Mouse (Mus musculus) forebrain, embryonic 12.5 days (tissue): ENCODE data around the gene Hikeshi. TPM values are rescaled to one million over a fixed set of nuclear protein-coding genes. Genes with fewer than 3 reads are reported as not detected.

Experiments
- ATAC-seq: fragments of 200-750 bp; cut with Nextera tagmentation; 2 replicates; pipeline ENCODE4 v1.8.0; 2017; ENCODE audit warnings: moderate TSS enrichment; ENCODE audit not compliant: low FRiP score
- H3K27ac ChIP-seq: fragments of 300-500 bp; sonication (generic); 2 replicates; pipeline ENCODE4 v1.5.1; 2016; ENCODE audit warnings: mild to moderate bottlenecking
- H3K27me3 ChIP-seq: fragments of 300-500 bp; sonication (generic); 2 replicates; pipeline ENCODE4 v1.6.1; 2016; ENCODE audit warnings: mild to moderate bottlenecking
- H3K36me3 ChIP-seq: fragments of 300-500 bp; sonication (generic); replicated peaks from 2 replicates; pipeline ENCODE4 v1.6.1; 2016; ENCODE audit warnings: mild to moderate bottlenecking
- H3K4me1 ChIP-seq: fragments of 300-500 bp; sonication (generic); 2 replicates; pipeline ENCODE4 v1.6.1; 2016
- H3K4me2 ChIP-seq: fragments of 300-500 bp; sonication (generic); 2 replicates; pipeline ENCODE4 v1.6.1; 2016; ENCODE audit warnings: mild to moderate bottlenecking, moderate library complexity
- H3K4me3 ChIP-seq: fragments of 300-500 bp; sonication (generic); replicated peaks from 2 replicates; pipeline ENCODE4 v1.5.1; 2016; ENCODE audit warnings: mild to moderate bottlenecking
- H3K9ac ChIP-seq: fragments of 300-500 bp; sonication (generic); 2 replicates; pipeline ENCODE4 v1.6.1; 2016; ENCODE audit warnings: mild to moderate bottlenecking
- H3K9me3 ChIP-seq: fragments of 300-500 bp; sonication (generic); 2 replicates; pipeline ENCODE4 v1.6.1; 2016
- whole genome bisulfite sequencing: fragments of 180-500 bp; shearing (Covaris S2); methylation state at CpG from one replicate; pipeline ENCODE4 v1.1.7; 2016; 5-methylcytosine and 5-hydroxymethylcytosine counted together
- polyA plus RNA-seq: library from polyadenylated mRNA; unstranded; fragments of >200 nt; fragmentation: Nextera tagmentation; extraction: Ambion mirVana; gene quantifications from 2 replicates; pipeline ENCODE4 v1.2.1, GENCODE M21; 2016

Gene Hikeshi
- polyA plus RNA-seq, 1 experiment from 2014 or later, result 157 TPM

DNA sequence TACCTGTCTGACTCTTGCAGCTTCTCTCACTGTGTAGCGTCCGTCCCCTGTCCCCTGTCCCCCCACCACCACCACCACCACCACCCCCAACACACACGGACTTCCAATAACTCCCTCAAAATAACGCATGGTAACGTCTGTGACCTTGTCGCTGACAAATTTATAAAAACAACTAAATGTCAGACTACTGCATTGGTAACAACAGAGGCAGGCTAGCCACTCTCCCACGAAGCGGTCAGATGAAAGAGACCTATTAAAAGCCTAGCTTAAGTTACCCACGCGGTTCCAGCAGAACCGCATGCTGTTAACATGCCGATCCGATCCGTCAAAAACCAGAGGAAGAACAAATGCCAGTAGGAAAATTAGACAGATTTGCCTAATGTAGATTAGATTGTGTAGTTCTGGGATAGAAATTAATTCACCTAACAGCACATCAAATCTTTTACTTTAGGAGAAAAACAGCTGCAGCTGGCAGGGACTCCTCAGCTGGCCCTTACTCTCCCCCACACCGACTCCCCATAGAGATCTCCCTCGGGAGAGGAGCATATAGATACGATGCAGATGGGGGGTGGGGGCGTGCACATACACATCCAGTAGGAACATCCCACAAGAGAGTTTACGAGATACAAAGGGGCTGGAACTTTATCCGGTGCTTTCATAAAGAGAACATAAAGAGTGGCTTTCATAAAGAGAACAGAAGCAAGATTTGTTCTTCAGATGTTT is 31.9 kb downstream of the Hikeshi start:
- no peak for ATAC-seq
- Histone ChIP-seq H3K27me3 (no peaks in the 10 kb centered on the region), H3K4me2 (no peak overlapping the region), H3K27ac (no peak overlapping the region), H3K36me3 (no peaks in the 10 kb centered on the region), H3K4me1 (peaks cover under 1% of the 10 kb centered on the region; the same call in 1 of the 2 replicates), H3K9me3 (no peaks in the 10 kb centered on the region), H3K4me3 (no peak overlapping the region), H3K9ac (no peak overlapping the region)
- WGBS, result 79% methylated on average over 20 of the region's 20 CpGs

DNA sequence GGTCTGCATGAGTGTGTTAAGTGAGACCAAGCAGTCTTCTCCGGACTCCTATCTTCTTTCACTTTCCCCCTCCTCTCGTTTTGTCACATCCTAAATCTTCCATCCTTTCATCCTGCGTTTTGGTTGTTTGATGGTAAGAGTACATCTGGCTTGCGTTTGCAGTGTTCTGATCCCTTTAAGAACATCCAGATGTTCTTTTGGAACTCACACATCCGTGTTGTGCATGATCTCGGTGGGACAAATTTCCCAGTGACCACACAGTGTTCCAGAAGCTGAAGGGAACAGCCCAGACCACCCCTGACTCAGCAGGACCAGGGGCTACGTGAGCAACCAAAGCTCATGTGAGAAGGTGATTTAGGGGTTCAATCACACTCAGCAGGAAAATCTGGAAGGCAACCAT is 32.6 kb downstream of the Hikeshi start:
- ATAC-seq, result no peak
- 68% methylated on average over 7 of the region's 7 CpGs for WGBS
- no peak overlapping the region for H3K9ac ChIP-seq

DNA sequence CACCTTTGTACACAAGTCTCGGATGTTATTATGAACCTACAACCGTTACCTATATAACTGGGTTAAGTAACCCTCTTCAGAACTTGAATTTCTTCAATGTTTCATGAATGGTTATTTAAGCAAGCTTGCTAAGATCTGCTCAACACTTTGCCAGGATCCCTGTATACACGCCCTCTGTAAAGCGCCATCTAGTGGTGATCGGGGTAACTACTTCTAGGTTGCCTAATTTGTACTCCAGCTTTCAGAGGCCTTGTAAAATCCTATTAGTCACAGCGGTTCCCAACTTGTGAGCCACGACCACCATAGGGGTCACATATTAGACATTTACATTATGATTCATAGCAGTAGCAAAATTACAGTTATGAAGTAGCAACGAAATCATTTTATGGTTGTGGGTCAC is 33.1 kb downstream of the Hikeshi start:
- Histone ChIP-seq H3K4me1 (peaks cover 11% of the 10 kb centered on the region), H3K9ac (no peak overlapping the region), H3K27me3 (no peaks in the 10 kb centered on the region), H3K9me3 (no peaks in the 10 kb centered on the region), H3K4me3 (no peak overlapping the region), H3K36me3 (no peaks in the 10 kb centered on the region), H3K4me2 (no peak overlapping the region), H3K27ac (no peak overlapping the region)
- ATAC-seq, result peak; percentile 64; the same call in 1 of the 2 replicates
- WGBS, result 15% methylated on average over 8 of the region's 8 CpGs

More for the DNA sequence above, 32.6 kb downstream of the Hikeshi start:
- H3K4me3 ChIP-seq, result no peak overlapping the region
- peaks cover 6% of the 10 kb centered on the region for H3K4me1 ChIP-seq
- H3K9me3 ChIP-seq, result no peaks in the 10 kb centered on the region
- H3K4me2 ChIP-seq, result no peak overlapping the region
- H3K27ac ChIP-seq, result no peak overlapping the region
- no peaks in the 10 kb centered on the region for H3K27me3 ChIP-seq
- no peaks in the 10 kb centered on the region for H3K36me3 ChIP-seq

DNA sequence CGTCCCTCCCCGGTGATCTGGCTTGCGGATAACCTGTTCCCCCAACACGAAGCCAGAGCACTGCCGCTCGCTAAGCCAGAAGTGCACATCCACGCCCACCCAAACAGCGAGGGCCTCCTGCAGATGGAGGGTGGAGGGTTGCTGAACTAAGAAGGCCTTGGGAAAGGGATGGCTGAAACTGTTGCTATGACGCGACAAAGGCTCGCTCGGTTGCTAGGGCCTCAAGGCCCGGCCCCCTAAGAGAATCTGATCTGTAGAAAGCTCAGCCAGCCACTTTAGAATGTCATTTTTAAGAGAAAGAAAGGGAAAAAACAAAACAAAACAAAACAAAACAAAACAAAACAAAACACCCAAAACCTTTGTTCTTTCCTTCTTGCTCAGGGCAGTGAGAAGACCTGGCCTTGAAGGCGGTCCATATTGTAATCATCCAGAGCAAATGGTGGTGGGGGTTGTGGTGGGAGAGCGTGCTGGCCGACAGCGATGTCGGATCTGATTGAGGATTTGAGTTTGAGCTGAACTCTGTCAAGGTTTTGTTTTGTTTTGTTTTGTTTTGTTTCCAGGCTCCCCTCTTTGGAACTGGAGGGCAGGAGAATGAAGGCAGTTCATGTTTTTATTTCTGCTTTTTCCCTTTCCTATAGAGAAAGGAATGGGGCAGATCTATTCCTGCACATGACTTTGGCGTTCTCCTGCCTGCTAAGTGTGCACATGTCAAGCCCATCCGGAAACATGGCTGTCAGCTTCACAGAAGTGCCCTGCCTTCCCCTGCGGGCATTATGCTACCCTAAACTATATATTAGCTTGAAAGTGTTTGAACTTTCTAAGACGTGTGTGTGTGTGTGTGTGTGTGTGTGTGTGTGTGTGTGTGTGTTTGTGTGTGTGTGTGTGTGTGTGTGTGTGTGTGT is 37.3 kb downstream of the Hikeshi start, which contains the start of gene Ccdc81:
Ccdc81 (minus strand) TSS at position 188 of the 902 bp plus-strand sequence.
- Histone ChIP-seq H3K4me2 (peak within 1 kb of the TSS; percentile 37), H3K9ac (no peak within 1 kb of the TSS), H3K27ac (no peak within 1 kb of the TSS), H3K4me1 (peaks cover 11% of the 10 kb centered on the region), H3K9me3 (no peaks in the 10 kb centered on the region), H3K27me3 (no peaks in the 10 kb centered on the region), H3K4me3 (no peak within 1 kb of the TSS), H3K36me3 (no peaks in the 10 kb centered on the region)
- 28% methylated on average over 22 of the region's 22 CpGs for WGBS
- peak; percentile 77 for ATAC-seq

DNA sequence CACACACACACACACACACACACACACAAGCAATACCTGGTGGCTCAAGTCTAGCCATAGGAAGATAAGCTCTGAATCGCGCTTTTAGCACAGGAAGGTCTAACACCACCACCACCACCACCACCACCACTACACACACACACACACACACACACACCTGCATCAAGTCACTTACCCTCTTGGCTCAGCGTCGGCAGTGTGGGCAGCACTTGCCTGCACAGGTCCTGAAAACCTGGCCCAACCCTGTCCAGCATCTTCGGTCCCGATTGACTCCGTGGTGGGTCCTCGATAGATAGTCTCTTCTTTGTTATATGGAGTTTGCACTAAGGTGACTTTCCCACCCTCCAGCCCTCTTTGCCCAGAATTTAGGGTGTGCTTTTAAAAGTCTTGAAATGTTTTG is 38.0 kb downstream of the Hikeshi start:
- H3K27me3 ChIP-seq, result no peaks in the 10 kb centered on the region
- peaks cover 11% of the 10 kb centered on the region for H3K4me1 ChIP-seq
- H3K36me3 ChIP-seq, result no peaks in the 10 kb centered on the region
- no peak; the same call in 1 of the 2 replicates for ATAC-seq
- no peak overlapping the region for H3K9ac ChIP-seq
- H3K4me3 ChIP-seq, result no peak overlapping the region
- H3K27ac ChIP-seq, result no peak overlapping the region
- no peaks in the 10 kb centered on the region for H3K9me3 ChIP-seq
- H3K4me2 ChIP-seq, result peak overlapping the region; percentile 37; the same call in 1 of the 2 replicates
- WGBS, result 79% methylated on average over 8 of the region's 8 CpGs

DNA sequence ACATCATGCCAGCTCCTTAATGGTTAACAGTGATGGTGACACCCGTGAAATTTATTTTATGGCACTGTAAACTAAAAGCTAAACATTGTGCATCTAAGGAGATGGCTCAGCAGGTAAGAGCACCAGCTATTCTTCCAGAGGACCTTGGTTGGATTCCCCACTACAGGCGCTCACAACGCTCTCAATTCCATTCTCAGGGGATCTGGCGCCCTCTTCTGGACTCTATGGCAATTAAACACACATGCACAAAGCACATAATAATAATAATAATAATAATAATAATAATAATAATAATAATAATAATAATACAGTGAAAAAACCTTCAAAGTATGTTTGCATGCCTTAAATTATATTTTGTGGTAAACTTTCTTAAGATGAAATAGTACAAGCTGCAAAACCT is 49.1 kb downstream of the Hikeshi start:
- 25% methylated on average over 4 of the region's 4 CpGs for WGBS
- H3K27ac ChIP-seq, result no peak overlapping the region
- H3K4me1 ChIP-seq, result no peaks in the 10 kb centered on the region
- no peak for ATAC-seq
- no peaks in the 10 kb centered on the region for H3K9me3 ChIP-seq
- no peaks in the 10 kb centered on the region for H3K36me3 ChIP-seq
- no peaks in the 10 kb centered on the region for H3K27me3 ChIP-seq
- H3K9ac ChIP-seq, result no peak overlapping the region
- H3K4me2 ChIP-seq, result no peak overlapping the region
- H3K4me3 ChIP-seq, result no peak overlapping the region

DNA sequence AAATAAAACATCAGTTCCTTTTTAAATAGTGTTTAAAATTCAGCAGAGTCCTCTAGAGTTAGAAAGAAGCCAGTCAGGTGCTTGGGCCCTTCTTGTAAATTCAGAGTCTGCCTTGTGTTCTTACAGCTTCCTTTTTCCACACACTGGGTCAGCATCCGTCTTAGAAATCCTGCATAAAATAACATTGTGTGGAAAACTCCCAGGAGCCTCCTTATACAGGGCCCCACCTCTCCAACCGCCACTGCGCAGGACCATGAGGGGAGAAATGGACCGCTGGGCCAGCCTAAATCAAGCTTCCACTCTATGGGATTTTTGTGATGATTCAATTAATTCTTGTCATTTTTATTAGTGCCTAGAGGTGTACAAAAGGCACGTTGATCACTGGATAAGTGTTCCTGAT is 49.6 kb downstream of the Hikeshi start:
- 81% methylated on average over 5 of the region's 5 CpGs for WGBS
- ATAC-seq, result no peak
- no peaks in the 10 kb centered on the region for H3K9me3 ChIP-seq
- no peaks in the 10 kb centered on the region for H3K27me3 ChIP-seq
- no peak overlapping the region for H3K27ac ChIP-seq
- H3K4me3 ChIP-seq, result no peak overlapping the region
- no peaks in the 10 kb centered on the region for H3K36me3 ChIP-seq
- no peak overlapping the region for H3K9ac ChIP-seq
- H3K4me1 ChIP-seq, result no peaks in the 10 kb centered on the region
- no peak overlapping the region for H3K4me2 ChIP-seq

DNA sequence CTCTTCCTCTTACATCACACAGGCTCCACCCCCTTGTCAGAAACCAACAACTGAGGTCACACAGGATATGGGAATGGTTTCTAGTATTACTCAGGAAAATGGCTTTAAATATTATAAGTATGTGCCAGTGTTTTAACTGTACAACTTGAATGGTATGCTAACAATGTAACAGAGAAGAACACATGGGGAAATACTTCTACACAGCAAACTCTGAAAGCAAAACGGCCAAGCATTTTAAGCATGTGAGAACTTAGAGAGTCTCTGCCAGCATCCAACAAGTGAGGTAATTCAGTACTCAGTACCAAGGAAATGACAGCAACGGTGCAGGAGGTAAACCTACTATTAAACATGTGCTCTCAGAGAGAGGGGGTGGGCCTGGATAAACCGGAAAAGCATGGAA is 56.5 kb downstream of the Hikeshi start:
- H3K4me2 ChIP-seq, result no peak overlapping the region
- no peak overlapping the region for H3K27ac ChIP-seq
- H3K36me3 ChIP-seq, result no peaks in the 10 kb centered on the region
- H3K9me3 ChIP-seq, result no peaks in the 10 kb centered on the region
- ATAC-seq, result no peak
- 77% methylated on average over 3 of the region's 3 CpGs for WGBS
- H3K27me3 ChIP-seq, result no peaks in the 10 kb centered on the region
- no peaks in the 10 kb centered on the region for H3K4me1 ChIP-seq
- no peak overlapping the region for H3K4me3 ChIP-seq
- H3K9ac ChIP-seq, result no peak overlapping the region

DNA sequence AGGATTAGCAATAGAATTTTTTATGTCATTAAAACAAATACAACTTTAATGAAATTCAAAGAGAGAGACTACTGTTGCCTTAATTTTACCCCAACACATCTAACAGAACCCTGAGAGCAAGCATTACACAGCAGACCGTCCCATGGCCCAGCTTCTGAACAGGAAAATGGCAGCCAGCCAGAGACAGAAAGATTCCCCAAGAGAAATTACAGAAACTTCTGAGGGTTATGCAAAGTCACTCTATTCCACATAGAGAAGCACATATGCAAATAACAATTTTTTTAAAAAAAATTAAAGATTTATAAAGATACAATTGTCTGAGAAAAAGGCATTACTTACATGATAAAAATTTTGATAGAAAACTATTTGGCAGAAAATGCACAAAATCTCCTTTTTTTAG is 61.3 kb downstream of the Hikeshi start:
- Histone ChIP-seq H3K4me2 (no peak overlapping the region), H3K4me3 (no peak overlapping the region), H3K36me3 (no peaks in the 10 kb centered on the region), H3K27ac (no peak overlapping the region), H3K9me3 (no peaks in the 10 kb centered on the region), H3K27me3 (no peaks in the 10 kb centered on the region), H3K4me1 (no peaks in the 10 kb centered on the region), H3K9ac (no peak overlapping the region)
- 78% methylated on average over 1 of the region's 1 CpGs for WGBS
- ATAC-seq, result no peak

Other genes starting within 250 kb of the Hikeshi start
- 0.43 TPM in 1 of 2 replicates, not detected in the other for gene Ccdc81, start 37.6 kb downstream of the Hikeshi start, polyA plus RNA-seq
- gene Eed, start 39.8 kb upstream of the Hikeshi start, polyA plus RNA-seq, result 85.6 and 94.6 TPM in 2 replicates
- 43.9 and 47.6 TPM in 2 replicates for gene Picalm, start 189.0 kb upstream of the Hikeshi start, polyA plus RNA-seq